Mouse (Mus musculus): ENCODE results near the gene Hoxa3.

Hoxa3 gene

GRCm38 (mm10) chr6:52246403-52246803, 33.3 kb upstream of the Hoxa3 start:
- no peak for DNase-seq

GRCm38 (mm10) chr6:52245757-52246142, 32.6 kb upstream of the Hoxa3 start, which contains the start of gene Hoxa11:
Hoxa11 (minus strand) TSS chr6:52245810.
- no peak for DNase-seq

- no peak for DNase-seq
Measured at GRCm38 (mm10) chr6:52245040-52245756, 32.1 kb upstream of the Hoxa3 start.

GRCm38 (mm10) chr6:52244471-52245039, 31.4 kb upstream of the Hoxa3 start:
- DNase-seq = no peak

GRCm38 (mm10) chr6:52243681-52244121, 30.6 kb upstream of the Hoxa3 start:
- DNase-seq = no peak

GRCm38 (mm10) chr6:52242801-52243332, 29.7 kb upstream of the Hoxa3 start:
- no peak for DNase-seq

GRCm38 (mm10) chr6:52241001-52241621, 28.0 kb upstream of the Hoxa3 start:
- DNase-seq = no peak

GRCm38 (mm10) chr6:52240389-52241000, 27.4 kb upstream of the Hoxa3 start, which contains the start of gene Hoxa10:
Hoxa10 (minus strand) TSS chr6:52240854.
- no peak for DNase-seq

- DNase-seq = no peak
Measured at GRCm38 (mm10) chr6:52239625-52240388, 26.7 kb upstream of the Hoxa3 start.

- DNase-seq = no peak
Measured at GRCm38 (mm10) chr6:52238976-52239375, 25.8 kb upstream of the Hoxa3 start.

- no peak for DNase-seq
Measured at GRCm38 (mm10) chr6:52238155-52238545, 25.0 kb upstream of the Hoxa3 start.

GRCm38 (mm10) chr6:52237346-52238154, 24.4 kb upstream of the Hoxa3 start:
- no peak for DNase-seq

- DNase-seq = no peak
Measured at GRCm38 (mm10) chr6:52236806-52237205, 23.7 kb upstream of the Hoxa3 start.

- no peak for DNase-seq
Measured at GRCm38 (mm10) chr6:52235866-52236265, 22.7 kb upstream of the Hoxa3 start.

- no peak for DNase-seq
Measured at GRCm38 (mm10) chr6:52235267-52235666, 22.1 kb upstream of the Hoxa3 start.

- DNase-seq = no peak
Measured at GRCm38 (mm10) chr6:52234428-52235140, 21.4 kb upstream of the Hoxa3 start.

- DNase-seq = no peak
Measured at GRCm38 (mm10) chr6:52233546-52234427, 20.7 kb upstream of the Hoxa3 start.

- DNase-seq = no peak
Measured at GRCm38 (mm10) chr6:52232984-52233545, 19.9 kb upstream of the Hoxa3 start.

GRCm38 (mm10) chr6:52232568-52232965, 19.4 kb upstream of the Hoxa3 start:
- DNase-seq = no peak

Measured in cerebellum, adult 9-10 months (tissue).